Mouse (Mus musculus) forebrain, embryonic 10.5 days (tissue): ENCODE data around the gene Atoh7. TPM values are rescaled to one million over a fixed set of nuclear protein-coding genes. Genes with fewer than 3 reads are reported as not detected.
"Not testable (repeated sequence)": the region's sequence is repeated elsewhere in the genome, so short reads cannot be mapped to it uniquely, and the experiment has no call there.

Experiments
- DNase-seq: peaks from one replicate; pipeline ENCODE4 v3.0.0-alpha.2; 2017; ENCODE audit warnings: low spot score; ENCODE audit errors: extremely low spot score
- H3K27ac ChIP-seq: fragments of 300-500 bp; sonication (generic); 2 replicates; pipeline ENCODE4 v1.5.1; 2016; ENCODE audit warnings: mild to moderate bottlenecking
- H3K27me3 ChIP-seq: fragments of 300-500 bp; sonication (generic); 2 replicates; pipeline ENCODE4 v1.6.1; 2016; ENCODE audit warnings: mild to moderate bottlenecking; ENCODE audit not compliant: poor library complexity, severe bottlenecking
- H3K36me3 ChIP-seq: fragments of 300-500 bp; sonication (generic); replicated peaks from 2 replicates; pipeline ENCODE4 v1.6.1; 2016; ENCODE audit warnings: mild to moderate bottlenecking, moderate library complexity
- H3K4me1 ChIP-seq: fragments of 300-500 bp; sonication (generic); 2 replicates; pipeline ENCODE4 v1.6.1; 2016
- H3K4me3 ChIP-seq: fragments of 300-500 bp; sonication (generic); 2 replicates; pipeline ENCODE4 v1.5.1; 2016; ENCODE audit warnings: mild to moderate bottlenecking, moderate library complexity
- H3K9me3 ChIP-seq: fragments of 300-500 bp; sonication (generic); 2 replicates; pipeline ENCODE4 v1.6.1; 2016; ENCODE audit warnings: mild to moderate bottlenecking, moderate library complexity
- WGBS: fragments of 180-500 bp; shearing (Covaris S2); methylation state at CpG from one replicate; pipeline ENCODE4 v1.1.7; 2016; 5-methylcytosine and 5-hydroxymethylcytosine counted together
- polyA plus RNA-seq: library from polyadenylated mRNA; unstranded; fragments of >200 nt; fragmentation: Nextera tagmentation; extraction: Ambion mirVana; gene quantifications from 2 replicates; pipeline ENCODE4 v1.2.1, GENCODE M21; 2016

Gene Atoh7
- 0.55 and 0.73 TPM in 2 replicates for polyA plus RNA-seq

GRCm38 (mm10) chr10:63099521-63099920 lies at the start of gene Atoh7:
Gene Atoh7 (plus strand): TSS chr10:63099651.
- peaks cover 18% of the 10 kb centered on the region for H3K4me1 ChIP-seq
- H3K9me3 ChIP-seq, result no peaks in the 10 kb centered on the region
- no peak for DNase-seq
- no peaks in the 10 kb centered on the region for H3K36me3 ChIP-seq
- peak within 1 kb of the TSS; percentile 80 for H3K27ac ChIP-seq
- H3K27me3 ChIP-seq, result peaks cover 51% of the 10 kb centered on the region
- WGBS, result 3% methylated on average over 16 of the region's 16 CpGs
- peak within 1 kb of the TSS; percentile 61 for H3K4me3 ChIP-seq

- H3K4me3 ChIP-seq, result no peak overlapping the region
- no peaks in the 10 kb centered on the region for H3K27me3 ChIP-seq
- H3K9me3 ChIP-seq, result no peaks in the 10 kb centered on the region
- H3K27ac ChIP-seq, result no peak overlapping the region
- 76% methylated on average over 7 of the region's 7 CpGs for WGBS
- H3K36me3 ChIP-seq, result no peaks in the 10 kb centered on the region
- peaks cover 6% of the 10 kb centered on the region for H3K4me1 ChIP-seq
- DNase-seq, result no peak
Observed at GRCm38 (mm10) chr10:63051267-63051666, 48.2 kb upstream of the Atoh7 start.

- Histone ChIP-seq H3K9me3 (no peaks in the 10 kb centered on the region), H3K4me3 (no peak overlapping the region), H3K4me1 (peaks cover 10% of the 10 kb centered on the region), H3K27me3 (no peaks in the 10 kb centered on the region), H3K27ac (no peak overlapping the region), H3K36me3 (no peaks in the 10 kb centered on the region)
- DNase-seq, result no peak
- WGBS, result 89% methylated on average over 6 of the region's 6 CpGs
Observed at GRCm38 (mm10) chr10:63052011-63052410, 47.4 kb upstream of the Atoh7 start.

- WGBS, result 62% methylated on average over 6 of the region's 6 CpGs
- Histone ChIP-seq H3K27ac (0 out of 2 replicates have a peak overlapping the region, but pooled peaks have one; percentile 31), H3K9me3 (no peaks in the 10 kb centered on the region)
Observed at GRCm38 (mm10) chr10:63053007-63053406, 46.4 kb upstream of the Atoh7 start.

GRCm38 (mm10) chr10:63054071-63054470 lies 45.4 kb upstream of the Atoh7 start:
- H3K4me3 ChIP-seq, H3K27ac ChIP-seq, H3K36me3 ChIP-seq, H3K9me3 ChIP-seq, H3K27me3 ChIP-seq, DNase-seq: not testable (repeated sequence)
- H3K4me1 ChIP-seq, result peaks cover 16% of the 10 kb centered on the region
- WGBS, result 95% methylated on average over 6 of the region's 6 CpGs

More at GRCm38 (mm10) chr10:63053007-63053406, 46.4 kb upstream of the Atoh7 start:
- Histone ChIP-seq H3K36me3 (no peaks in the 10 kb centered on the region), H3K4me1 (peaks cover 16% of the 10 kb centered on the region), H3K27me3 (no peaks in the 10 kb centered on the region), H3K4me3 (no peak overlapping the region)
- DNase-seq, result no peak

GRCm38 (mm10) chr10:63054586-63054985 lies 44.9 kb upstream of the Atoh7 start:
- Histone ChIP-seq H3K27me3 (no peaks in the 10 kb centered on the region), H3K4me1 (peaks cover 16% of the 10 kb centered on the region), H3K27ac (no peak overlapping the region), H3K9me3 (no peaks in the 10 kb centered on the region), H3K4me3 (no peak overlapping the region), H3K36me3 (no peaks in the 10 kb centered on the region)
- DNase-seq, result no peak
- WGBS, result 74% methylated on average over 2 of the region's 2 CpGs

GRCm38 (mm10) chr10:63056966-63057750 lies 42.3 kb upstream of the Atoh7 start:
- Histone ChIP-seq H3K36me3 (no peaks in the 10 kb centered on the region), H3K9me3 (no peaks in the 10 kb centered on the region), H3K4me1 (peaks cover 16% of the 10 kb centered on the region), H3K27me3 (no peaks in the 10 kb centered on the region), H3K4me3 (no peak overlapping the region), H3K27ac (no peak overlapping the region)
- 42% methylated on average over 24 of the region's 24 CpGs for WGBS
- no peak for DNase-seq

GRCm38 (mm10) chr10:63059862-63060261 lies 39.6 kb upstream of the Atoh7 start, which contains the start of gene Pbld1:
Gene Pbld1 (plus strand): TSS chr10:63060162.
- Histone ChIP-seq H3K27ac (no peak within 1 kb of the TSS), H3K4me3 (no peak within 1 kb of the TSS), H3K27me3 (no peaks in the 10 kb centered on the region), H3K36me3 (no peaks in the 10 kb centered on the region), H3K9me3 (no peaks in the 10 kb centered on the region), H3K4me1 (peaks cover 18% of the 10 kb centered on the region)
- 89% methylated on average over 2 of the region's 2 CpGs for WGBS
- DNase-seq, result no peak

GRCm38 (mm10) chr10:63060406-63060805 lies 39.0 kb upstream of the Atoh7 start:
- Histone ChIP-seq H3K4me1 (peaks cover 23% of the 10 kb centered on the region), H3K27ac (no peak overlapping the region), H3K27me3 (no peaks in the 10 kb centered on the region), H3K4me3 (no peak overlapping the region), H3K9me3 (no peaks in the 10 kb centered on the region), H3K36me3 (no peaks in the 10 kb centered on the region)
- 85% methylated on average over 11 of the region's 11 CpGs for WGBS
- no peak for DNase-seq

GRCm38 (mm10) chr10:63061266-63061665 lies 38.2 kb upstream of the Atoh7 start:
- no peak for DNase-seq
- peaks cover 27% of the 10 kb centered on the region for H3K4me1 ChIP-seq
- 79% methylated on average over 12 of the region's 12 CpGs for WGBS
- no peak overlapping the region for H3K4me3 ChIP-seq
- no peaks in the 10 kb centered on the region for H3K27me3 ChIP-seq
- no peaks in the 10 kb centered on the region for H3K36me3 ChIP-seq
- H3K27ac ChIP-seq, result no peak overlapping the region
- no peaks in the 10 kb centered on the region for H3K9me3 ChIP-seq

GRCm38 (mm10) chr10:63062696-63063095 lies 36.8 kb upstream of the Atoh7 start:
- Histone ChIP-seq H3K36me3 (no peaks in the 10 kb centered on the region), H3K9me3 (no peaks in the 10 kb centered on the region), H3K27ac (no peak overlapping the region), H3K4me1 (peaks cover 17% of the 10 kb centered on the region), H3K4me3 (no peak overlapping the region), H3K27me3 (no peaks in the 10 kb centered on the region)
- WGBS, result 87% methylated on average over 5 of the region's 5 CpGs
- DNase-seq, result no peak

GRCm38 (mm10) chr10:63063365-63063764 lies 36.1 kb upstream of the Atoh7 start:
- H3K27me3 ChIP-seq, result no peaks in the 10 kb centered on the region
- WGBS, result 82% methylated on average over 7 of the region's 7 CpGs
- H3K27ac ChIP-seq, result no peak overlapping the region
- H3K4me1 ChIP-seq, result peaks cover 17% of the 10 kb centered on the region
- no peaks in the 10 kb centered on the region for H3K9me3 ChIP-seq
- H3K4me3 ChIP-seq, result no peak overlapping the region
- no peak for DNase-seq
- H3K36me3 ChIP-seq, result no peaks in the 10 kb centered on the region

GRCm38 (mm10) chr10:63064516-63064915 lies 34.9 kb upstream of the Atoh7 start:
- Histone ChIP-seq H3K36me3 (no peaks in the 10 kb centered on the region), H3K27ac (no peak overlapping the region), H3K27me3 (no peaks in the 10 kb centered on the region), H3K9me3 (no peaks in the 10 kb centered on the region), H3K4me3 (no peak overlapping the region), H3K4me1 (peaks cover 17% of the 10 kb centered on the region)
- WGBS, result 89% methylated on average over 9 of the region's 9 CpGs
- no peak for DNase-seq
